Mouse (Mus musculus) right cerebral cortex, postnatal 10 days (tissue): ENCODE data around the gene Amz1.

Experiments used
- DNase-seq, 2 experiments: peaks; one replicate each; pipeline ENCODE4 v3.0.0; 2021; ENCODE audit warnings: low spot score in 2 of 2

The Amz1 gene

DNA sequence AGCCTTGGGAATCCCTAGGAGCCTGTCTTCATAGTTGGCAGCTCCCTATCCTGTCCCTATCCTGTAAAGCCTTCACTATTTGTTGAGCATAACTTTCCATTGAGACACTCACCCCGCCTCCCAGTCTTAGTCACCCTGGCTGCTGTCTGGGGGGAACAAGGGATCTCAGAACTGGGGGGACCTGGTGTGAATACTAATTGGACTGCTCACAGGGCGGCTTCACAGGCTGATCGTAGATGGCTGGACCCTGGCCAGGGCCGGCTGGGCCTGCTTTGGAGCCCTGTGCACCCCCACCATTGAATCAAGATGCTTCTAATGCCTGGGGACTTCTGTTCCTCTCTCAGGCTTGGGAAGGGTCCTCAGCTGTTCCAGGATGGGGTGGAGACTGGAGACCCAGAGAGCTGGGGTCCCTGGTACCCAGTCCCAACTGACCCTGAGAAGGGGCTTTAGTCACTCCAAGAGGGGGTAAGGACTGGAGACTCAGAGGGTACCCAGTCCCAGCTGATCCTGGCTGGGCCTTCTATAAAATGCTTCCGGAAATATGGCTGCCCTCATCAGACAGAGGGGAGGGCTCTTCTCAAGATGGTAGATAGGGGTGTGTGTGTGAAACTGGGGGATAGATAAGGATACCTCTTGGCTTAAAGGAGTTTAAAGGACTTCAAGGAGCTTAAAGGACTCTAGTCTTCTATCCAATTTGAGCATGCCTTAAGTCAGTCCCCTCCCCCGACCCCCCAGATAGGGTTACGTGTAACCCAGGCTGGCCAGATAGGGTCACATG, 2.3 kb downstream of the Amz1 start:
- DNase-seq, result peak; percentile 88 to 92

DNA sequence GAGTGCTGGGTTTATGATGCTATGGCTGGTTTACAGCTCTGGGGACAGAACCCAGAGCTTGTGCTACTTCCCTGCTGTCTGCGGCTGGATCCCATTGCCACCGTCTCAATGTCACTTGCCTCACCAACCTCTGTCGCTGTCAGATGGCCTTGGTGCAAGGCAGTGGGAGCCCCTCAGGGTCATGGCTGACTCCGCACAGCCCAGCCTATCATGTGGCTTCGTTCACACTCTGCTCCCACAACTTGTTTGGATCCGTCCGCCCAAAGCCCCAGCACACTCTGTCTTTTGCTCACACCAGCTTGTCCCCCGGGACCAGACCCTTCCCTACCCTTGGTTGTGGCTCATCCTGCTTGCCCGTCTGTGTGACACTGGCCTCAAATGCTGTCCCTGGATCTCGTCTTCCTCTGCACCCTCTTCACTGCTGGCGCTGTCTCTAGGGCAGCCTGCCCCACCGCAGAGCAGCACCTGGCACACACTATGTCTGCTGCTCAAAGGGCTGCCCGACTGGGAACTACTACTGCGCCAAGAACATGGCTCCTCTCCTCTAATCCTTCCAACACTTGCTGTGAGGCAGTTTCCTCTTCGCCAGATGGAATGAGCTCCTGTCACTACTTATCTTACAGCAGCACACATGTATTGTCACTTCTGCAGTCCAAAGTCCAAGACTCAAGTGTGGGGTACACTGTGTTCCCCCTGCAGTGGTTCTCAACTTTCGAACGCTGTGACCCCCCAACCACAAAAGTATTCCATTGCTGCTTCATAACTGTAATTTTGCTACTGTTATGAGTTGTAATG, 3.2 kb downstream of the Amz1 start:
- no peak for DNase-seq

DNA sequence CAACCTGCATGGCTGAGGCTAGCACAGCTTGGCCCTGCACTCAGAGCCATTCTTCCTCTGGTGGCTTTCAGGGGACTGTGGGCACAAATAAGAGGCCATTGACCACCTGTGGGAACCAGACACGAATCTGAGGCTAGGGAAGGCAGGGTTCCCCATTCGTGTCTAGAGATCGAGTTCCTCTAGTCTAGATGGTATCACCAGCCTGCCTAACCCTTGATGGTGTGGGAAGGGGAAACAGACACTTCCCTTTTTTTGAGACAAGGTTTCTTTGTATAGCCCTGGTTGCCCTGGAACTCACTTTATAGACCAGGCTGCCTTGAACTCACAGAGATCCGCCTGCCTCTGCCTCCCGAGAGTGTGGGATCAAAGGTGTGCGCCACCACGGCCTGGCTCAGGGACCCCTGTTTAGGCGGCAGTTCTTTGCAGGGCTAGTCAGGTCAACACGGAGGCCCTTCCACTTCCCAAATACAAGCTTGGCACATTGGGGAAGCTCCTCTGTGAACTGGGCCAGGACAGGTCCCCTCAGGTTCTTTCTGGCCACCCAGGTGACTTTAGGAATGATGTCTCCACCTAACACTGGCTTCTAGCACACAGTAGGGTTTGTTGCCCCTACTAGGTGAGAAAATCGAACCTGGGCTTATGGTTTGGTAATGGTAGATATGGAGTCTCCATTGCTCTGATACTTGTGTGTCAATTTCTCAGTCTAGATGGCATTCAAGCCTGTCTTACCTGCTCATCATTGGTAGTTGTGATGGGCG, 7.3 kb downstream of the Amz1 start:
- peak in 1 of 2 experiments; percentile 30 for DNase-seq

DNA sequence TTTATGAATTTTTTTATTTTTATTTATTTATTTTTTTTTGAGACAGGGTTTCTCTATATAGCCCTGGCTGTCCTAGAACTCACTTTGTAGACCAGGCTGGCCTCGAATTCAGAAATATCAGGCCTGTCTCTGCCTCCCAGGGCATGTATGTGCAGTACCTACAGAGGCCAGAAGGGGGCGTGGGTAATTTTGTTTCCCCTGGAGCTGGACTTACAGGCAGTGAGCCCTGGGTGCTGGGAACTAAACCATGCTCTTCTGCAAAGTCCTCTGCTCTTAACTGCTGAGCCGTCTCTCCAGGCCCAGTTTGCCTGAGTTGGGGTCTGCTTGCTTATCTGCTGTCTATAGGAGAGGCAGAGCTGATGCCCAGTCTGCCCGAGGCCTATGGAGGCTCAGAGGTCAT, 8.3 kb downstream of the Amz1 start:
- DNase-seq, result no peak

DNA sequence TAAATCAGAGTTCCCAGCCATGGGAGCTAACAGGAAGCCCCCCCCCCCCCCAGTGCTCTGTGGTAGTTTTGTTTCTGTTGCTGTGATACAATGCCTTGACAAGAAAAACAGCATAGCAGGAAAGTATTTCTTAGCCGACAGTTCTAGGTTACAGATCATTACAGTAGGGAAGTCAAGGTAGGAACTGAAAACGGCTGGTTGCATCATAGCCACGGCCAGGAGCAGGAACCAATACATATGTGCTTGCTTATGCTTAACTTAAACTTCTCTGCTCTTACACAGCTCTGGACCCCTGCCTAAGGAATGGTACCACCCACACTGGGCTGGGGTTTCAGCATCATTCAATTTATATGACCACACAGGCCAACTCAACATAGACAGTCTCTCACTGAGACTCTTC, 9.4 kb downstream of the Amz1 start:
- DNase-seq, result no peak

DNA sequence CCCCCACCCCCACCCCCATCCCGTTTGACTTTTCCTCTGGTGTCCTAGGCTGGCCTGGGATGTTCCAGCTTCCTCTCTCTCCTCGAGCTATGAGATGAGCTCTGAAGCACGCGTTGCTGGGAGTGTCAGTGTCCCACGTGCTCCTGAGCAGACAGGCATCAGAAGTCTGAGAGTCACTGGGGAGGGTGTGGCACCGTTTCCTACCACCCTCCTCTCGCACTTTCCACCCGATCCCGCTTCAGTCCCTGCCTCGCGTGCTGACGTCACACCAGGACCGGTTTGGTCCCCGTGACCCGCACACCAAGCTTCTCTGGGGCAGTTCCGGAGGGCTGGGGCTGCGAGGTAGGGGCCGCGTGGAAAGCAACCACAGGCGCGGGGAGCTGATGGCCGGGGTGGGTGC, 11.4 kb downstream of the Amz1 start:
- peak in 1 of 2 experiments; percentile 65 for DNase-seq

DNA sequence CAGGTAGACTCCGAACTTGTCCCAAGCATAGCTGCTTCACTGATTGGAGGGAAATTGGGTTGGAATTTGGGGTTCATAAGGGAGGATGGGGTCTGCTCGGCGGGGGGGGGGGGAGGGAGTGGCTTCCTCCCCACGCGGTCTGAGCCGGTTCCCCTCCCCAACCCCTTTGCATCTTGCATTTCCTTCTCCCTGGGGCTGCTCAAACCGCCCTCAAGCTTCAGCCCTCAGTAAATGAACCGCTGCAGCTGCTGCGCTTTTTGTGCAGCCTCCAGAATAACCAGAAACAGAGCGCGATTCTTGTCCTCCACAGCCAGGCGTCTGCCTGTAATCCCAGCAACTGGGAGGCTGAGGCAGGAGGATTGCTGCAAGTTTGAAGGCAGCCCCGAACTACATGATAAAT, 12.2 kb downstream of the Amz1 start:
- DNase-seq, result no peak

DNA sequence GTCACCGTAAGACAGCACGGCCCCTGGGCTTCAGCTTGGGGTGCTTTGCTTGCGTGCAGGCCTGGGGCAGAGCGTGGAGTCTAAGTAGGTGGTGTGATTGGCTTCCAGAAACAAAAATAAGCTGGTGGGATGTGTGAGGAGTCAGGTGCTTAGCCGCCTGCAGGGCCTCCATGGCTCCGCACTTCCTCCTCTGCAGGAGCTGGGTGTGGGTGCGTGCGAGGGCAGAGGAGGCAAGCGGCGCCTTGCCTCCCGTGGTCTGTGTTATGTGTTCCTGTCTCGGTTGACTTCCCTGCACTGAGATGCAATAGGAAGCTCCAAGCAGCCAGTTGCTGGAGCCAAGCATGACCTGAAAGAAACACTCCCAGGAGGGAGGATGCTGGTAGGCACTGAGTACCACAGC, 15.9 kb downstream of the Amz1 start:
- peak in 1 of 2 experiments; percentile 38 for DNase-seq

DNA sequence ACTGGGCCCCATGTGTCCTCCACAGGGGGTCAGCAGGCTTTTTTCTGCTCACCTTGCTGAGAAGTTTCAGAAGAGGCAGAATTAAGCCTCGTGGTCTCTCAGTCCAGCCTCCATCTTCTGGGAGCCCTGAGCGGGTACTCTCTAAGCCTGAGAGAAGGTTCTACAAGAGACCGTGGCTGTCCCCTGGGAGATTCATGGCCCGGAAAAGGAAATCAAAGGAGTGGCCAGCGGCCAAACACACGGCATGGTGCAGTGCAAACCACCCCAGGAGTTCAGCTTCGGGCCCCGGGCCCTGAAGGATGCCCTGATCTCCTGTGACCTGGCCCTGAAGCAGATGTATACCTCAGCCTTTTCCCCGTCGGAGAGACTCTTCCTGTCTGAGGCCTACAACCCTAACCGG, 17.1 kb downstream of the Amz1 start:
- no peak for DNase-seq

DNA sequence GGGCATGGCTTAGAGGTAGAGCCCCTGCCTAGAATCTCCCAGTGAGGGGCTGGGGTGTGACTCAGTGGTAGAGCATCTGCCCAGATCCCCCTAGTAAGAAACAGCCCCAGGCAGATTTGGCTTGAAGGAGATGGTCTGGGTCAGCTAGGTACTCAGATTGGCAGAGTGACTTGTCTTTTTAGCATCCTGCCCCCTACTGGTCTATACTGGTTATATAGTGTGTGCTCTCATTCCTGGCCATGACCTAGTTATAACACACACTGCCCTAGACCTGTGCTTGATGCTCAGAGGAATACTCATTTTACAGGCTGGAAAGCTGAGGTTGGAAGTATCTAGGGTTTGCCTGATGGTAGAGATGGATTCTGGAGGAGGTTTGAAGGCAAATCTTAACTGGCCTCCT, 17.9 kb downstream of the Amz1 start:
- no peak for DNase-seq

DNA sequence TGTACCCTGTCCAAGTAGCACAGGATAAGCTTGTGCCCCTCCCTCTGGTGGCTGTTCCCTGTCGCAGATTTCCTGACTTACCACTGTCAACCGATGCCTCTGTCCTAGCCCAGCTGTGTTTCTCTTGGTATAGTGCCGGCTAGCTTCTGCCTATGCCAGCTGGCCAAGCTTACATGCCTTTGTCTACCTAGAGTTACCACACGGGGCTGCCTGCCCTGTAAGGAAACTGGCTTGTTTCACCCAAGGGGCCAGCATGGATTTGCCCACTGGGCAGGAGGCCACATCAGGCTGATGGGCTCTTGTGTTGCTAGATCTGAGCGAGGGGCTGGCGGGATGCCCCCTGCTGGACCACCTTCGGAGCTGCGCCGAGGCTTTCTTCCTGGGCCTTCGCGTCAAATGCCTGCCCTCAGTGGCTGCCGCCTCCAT, 19.8 kb downstream of the Amz1 start:
- peak; percentile 68 to 75 for DNase-seq

DNA sequence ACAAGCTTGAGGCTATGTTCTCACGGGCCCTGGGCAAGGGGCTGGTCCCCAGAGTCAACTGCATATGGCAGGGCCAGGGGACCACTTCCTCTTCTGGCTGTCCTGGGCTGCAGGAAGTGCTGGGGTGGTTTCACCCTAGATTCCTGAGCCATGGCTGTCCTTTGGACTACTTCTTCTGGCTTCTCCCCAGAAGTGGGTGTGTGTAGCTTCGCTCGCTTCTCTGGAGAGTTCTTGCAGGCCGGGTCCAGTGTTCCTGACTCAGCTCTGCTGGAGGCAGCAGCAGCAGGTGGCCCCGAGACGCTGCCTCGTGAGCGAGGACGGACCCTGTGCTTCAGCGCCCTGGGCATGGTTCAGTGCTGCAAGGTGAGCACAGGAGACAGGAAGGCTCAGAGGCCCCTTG, 24.5 kb downstream of the Amz1 start:
- DNase-seq, result no peak

DNA sequence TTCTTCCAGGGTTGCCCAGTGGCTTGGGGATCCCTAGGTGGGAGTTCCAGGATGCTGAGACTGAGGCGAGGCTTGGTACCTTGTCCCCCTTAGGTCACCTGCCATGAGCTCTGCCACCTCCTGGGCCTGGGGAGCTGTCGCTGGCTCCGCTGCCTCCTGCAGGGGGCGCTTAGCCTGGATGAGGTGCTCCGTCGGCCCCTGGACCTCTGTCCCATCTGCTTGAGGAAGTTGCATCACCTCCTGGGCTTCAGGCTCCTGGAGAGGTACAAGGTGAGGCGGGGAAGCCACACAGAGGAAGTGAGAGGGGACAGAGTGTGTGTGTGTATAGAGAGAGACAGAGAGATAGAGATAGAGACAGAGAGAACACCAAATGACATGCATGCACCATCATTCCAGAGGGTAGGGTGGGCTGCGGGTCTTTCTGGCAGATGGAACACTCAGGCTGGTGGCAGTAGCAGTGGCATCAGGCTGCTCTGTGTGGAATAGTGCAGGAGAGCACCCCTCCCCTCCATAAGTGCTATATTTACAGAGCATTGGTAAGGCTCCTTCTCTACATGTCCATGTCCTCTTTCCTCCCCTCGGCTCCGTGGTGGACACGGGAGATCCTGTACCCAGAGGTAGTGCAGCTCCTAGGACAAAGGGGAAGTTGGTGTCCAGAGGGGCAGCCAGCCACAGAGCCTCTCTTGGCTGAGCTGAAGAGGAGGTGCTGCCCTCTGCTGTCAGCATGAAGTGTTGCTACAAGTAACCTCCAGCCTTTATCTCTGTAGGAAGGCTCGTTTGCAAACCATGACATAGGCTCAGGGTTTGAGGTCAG, 25.3 kb downstream of the Amz1 start:
- DNase-seq, result peak; percentile 72 to 82

DNA sequence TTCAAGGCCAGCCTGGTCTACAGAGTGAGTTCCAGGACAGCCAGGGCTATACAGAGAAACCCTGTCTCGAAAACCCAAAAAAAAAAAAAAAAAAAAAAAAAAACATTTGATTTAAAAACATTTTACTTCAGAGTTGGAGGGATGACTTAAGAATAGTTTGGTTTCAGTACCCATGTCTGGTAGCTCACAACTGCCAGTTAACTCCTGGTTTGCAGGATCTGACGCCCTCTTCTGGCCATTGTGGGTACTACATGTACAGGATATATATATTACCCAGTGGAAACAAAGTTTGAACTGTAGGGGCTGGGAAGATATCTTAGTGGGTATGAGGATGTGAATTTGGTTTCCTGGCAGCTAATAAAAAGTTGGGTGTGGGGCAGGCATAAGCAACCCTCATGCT, 27.0 kb downstream of the Amz1 start:
- DNase-seq, result peak in 1 of 2 experiments; percentile 51

DNA sequence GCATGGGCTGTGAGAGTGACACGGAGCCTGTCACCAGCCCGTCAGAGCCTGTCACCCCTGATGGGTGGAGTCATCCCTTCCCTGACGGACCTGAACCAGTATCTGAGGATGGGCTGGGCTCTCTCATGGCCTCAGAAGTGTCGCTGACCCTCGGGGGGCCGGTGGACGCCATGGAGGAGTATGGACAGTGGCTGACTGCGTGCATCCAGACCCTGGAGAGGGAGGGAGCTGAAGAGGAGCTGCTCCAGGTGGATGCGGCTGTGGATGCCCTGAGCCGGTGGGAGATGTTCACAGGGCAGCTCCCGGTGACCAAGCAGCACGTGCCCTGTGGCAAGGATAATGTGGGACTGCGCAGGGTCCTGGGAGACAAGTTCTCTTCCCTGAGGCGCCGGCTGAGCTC, 28.1 kb downstream of the Amz1 start:
- no peak for DNase-seq

DNA sequence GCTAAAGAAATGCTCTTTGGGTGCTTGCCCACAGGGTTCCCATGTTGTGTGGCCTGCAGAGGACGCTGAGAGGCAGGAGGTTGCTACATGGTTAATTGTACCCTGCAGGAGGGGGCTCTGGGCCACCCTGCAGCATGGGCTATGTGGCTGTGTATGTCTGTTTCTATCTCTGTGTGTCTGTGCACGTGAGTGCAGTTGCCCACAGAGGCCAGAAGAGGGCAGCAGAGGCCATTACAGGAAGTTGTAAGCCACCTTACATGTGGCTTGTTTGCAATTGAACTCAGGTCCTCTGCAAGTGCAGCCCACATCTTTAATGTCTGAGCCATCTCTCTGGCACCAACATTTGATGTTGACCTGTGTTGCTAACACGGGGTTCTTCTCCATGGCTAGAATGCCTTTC, 28.7 kb downstream of the Amz1 start:
- DNase-seq, result no peak

DNA sequence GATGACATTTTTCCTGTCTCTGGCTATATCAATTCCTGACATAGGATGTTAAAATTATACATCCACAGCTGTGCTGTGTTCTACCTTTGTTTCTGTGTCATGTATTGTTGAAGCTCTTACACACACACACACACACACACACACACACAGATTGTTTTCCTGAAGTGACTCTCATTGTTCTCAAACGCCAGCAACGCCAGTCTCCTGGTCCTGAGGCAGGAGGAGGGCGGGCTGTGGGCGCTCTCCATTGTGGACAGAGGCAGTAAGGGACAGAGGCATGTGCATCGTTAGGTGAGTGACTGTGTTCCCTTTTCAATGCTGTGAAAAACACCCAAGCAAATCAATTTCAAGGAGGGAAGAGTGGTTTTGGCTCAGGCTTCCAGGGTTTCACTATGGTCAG, 29.3 kb downstream of the Amz1 start:
- no peak for DNase-seq

DNA sequence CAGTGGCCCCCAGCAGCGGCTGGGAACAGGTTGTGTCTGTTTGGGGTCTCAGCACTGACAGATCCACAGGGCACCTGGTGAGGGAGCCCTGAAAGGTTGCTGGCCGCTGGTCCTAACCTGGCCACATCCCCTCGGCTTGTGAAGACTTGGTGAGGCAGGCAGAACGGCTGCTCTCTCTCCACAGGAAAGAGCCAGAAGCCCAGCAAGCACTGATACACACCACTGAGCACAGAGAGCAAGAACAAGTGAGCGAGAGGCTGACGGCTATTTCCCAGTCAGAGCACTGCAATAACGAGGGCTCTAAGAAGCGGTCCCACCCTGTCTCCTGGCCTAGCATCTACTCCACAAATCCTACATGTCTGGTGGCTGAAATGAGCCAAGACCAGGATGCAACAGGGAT, 34.9 kb downstream of the Amz1 start:
- no peak for DNase-seq

DNA sequence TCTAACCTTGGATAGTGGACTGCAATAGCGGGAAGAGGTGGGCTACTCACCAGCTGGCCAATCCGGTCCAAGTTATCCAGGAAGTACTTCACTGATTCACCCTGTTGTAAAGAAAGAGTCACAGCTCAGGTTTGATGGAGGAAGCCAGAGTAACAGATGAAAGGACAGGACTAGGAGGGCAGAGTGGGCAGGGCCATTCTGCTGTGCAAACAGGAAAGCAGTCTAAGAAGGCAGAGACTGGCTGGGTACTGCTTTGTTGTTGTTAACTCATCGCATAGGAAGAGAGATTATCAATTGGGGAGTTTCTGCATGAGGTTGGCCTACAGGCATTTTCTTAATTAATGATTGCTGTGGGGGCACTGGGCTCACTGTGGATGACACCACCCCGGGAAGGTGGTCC, 38.6 kb downstream of the Amz1 start:
- DNase-seq, result no peak

DNA sequence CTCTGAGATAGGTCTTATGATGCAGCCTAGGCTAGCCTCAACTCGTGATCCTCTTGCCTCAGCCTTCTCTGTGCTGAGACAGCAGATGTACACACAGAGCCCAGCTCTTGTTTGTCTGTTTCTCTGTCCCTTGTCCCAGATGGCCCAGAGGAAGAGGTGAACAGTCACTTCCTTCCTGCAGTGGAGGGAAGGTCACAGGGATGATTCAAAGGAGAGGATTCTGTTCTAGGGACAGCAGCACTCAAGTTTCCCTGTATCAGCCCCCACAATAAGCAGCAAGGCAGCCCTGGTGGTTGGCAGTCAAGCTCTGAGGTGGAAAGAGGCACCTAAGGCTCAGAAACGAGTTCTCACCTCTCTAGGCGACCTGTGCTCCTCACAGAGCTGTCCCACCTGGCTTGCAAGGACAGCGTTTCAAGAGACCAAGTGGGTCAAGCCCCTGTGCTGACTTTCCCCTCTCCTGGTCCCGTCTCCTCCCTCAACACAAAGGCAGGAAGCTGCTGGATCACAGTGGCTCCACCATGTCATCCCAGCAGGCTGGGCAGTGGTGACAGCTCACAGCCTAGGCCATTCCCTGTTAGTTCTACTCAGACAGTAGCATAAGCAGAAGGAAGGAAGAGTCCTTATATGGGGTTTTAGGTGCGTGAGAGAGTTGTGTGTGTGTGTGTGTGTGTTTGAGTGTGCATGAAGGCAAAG, 41.1 kb downstream of the Amz1 start:
- no peak for DNase-seq

DNA sequence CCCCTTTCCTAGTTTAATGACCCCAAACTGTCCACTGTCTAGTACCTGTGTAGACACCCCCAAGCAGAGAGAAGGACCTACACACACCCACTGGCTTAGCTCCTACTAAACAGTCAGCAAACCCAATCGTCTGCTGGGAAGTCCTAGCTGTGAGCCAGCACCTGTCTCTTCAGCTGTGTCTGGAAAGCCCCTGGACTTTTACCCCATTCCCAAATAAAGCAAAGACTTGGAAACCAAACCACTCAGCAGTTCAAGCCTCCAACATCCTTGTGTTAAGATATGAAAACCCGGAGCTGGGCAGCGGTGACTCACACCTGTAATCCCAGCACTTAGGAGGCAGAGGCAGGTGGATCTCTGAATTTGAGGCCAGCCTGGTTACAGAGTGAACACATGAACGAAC, 42.6 kb downstream of the Amz1 start:
- DNase-seq, result no peak
